Mouse (Mus musculus): ENCODE data around the gene Slc39a11.

GRCm38 (mm10) chr11:113268831-113269319 is 381.0 kb downstream of the Slc39a11 start:
- no peak for TF ChIP-seq RCOR1 (conservative IDR thresholded peaks at IDR 0.05; ENCODE audit: low read depth, low read length)
- no peak for TF ChIP-seq CTCF (conservative IDR thresholded peaks at IDR 0.05 in 1 of 2, IDR thresholded peaks at IDR 0.05 in 1 of 2; ENCODE audit: low read depth in 2 of 2, low read length in 2 of 2)
- TF ChIP-seq ZMIZ1 (IDR thresholded peaks at IDR 0.05; ENCODE audit: low read depth, low read length), result no peak
- no peak for TF ChIP-seq RAD21 (IDR thresholded peaks at IDR 0.05; ENCODE audit: low read depth, low read length)
- TF ChIP-seq MEF2A (IDR thresholded peaks at IDR 0.05; ENCODE audit: borderline replicate concordance, low read depth, low read length), result no peak
- TF ChIP-seq USF1 (IDR thresholded peaks at IDR 0.05; ENCODE audit: low read depth, low read length), result no peak
- TF ChIP-seq POLR2A (IDR thresholded peaks at IDR 0.05; ENCODE audit: low read depth, low read length), result no peak

Data from CH12.LX (cell line).